Mouse (Mus musculus) erythroblast, embryonic 14.5 days (primary cell): ENCODE measurements around the gene Cacna1c. TPM values are rescaled to one million over a fixed set of nuclear protein-coding genes. Genes with fewer than 3 reads are reported as not detected.

Source experiments
- H3K27me3 ChIP-seq: 2 replicates; pipeline ENCODE4 v1.6.1; 2012; ENCODE audit warnings: inconsistent platforms; ENCODE audit not compliant: control insufficient read depth
- H3K36me3 ChIP-seq: 2 replicates; pipeline ENCODE4 v1.6.1; 2012; ENCODE audit warnings: mild to moderate bottlenecking, inconsistent platforms; ENCODE audit not compliant: control insufficient read depth
- H3K4me1 ChIP-seq: 2 replicates; pipeline ENCODE4 v1.6.1; 2012; ENCODE audit warnings: inconsistent platforms; ENCODE audit not compliant: control insufficient read depth
- H3K4me3 ChIP-seq: replicated peaks from 2 replicates; pipeline ENCODE3; 2012; ENCODE audit warnings: moderate library complexity, mild to moderate bottlenecking, inconsistent platforms
- H3K9me3 ChIP-seq: 2 replicates; pipeline ENCODE4 v1.6.1; 2012; ENCODE audit warnings: low read length, inconsistent platforms, mixed read lengths; ENCODE audit not compliant: control insufficient read depth
- GATA1 ChIP-seq: IDR thresholded peaks from 2 replicates; pipeline ENCODE4 v1.6.1; 2012; ENCODE audit warnings: low read length, inconsistent platforms, mixed read lengths
- TAL1 ChIP-seq: IDR thresholded peaks from 3 replicates; pipeline ENCODE4 v1.6.1; 2012; ENCODE audit warnings: low read length, inconsistent platforms, mixed read lengths
- polyA plus RNA-seq: library from polyadenylated mRNA; stranded (reverse); fragments of >175 nt; gene quantifications from 2 replicates; pipeline ENCODE4 v1.2.3, GENCODE M21; 2012

Gene Cacna1c
- polyA plus RNA-seq, 1 experiment = 0.14 TPM

DNA sequence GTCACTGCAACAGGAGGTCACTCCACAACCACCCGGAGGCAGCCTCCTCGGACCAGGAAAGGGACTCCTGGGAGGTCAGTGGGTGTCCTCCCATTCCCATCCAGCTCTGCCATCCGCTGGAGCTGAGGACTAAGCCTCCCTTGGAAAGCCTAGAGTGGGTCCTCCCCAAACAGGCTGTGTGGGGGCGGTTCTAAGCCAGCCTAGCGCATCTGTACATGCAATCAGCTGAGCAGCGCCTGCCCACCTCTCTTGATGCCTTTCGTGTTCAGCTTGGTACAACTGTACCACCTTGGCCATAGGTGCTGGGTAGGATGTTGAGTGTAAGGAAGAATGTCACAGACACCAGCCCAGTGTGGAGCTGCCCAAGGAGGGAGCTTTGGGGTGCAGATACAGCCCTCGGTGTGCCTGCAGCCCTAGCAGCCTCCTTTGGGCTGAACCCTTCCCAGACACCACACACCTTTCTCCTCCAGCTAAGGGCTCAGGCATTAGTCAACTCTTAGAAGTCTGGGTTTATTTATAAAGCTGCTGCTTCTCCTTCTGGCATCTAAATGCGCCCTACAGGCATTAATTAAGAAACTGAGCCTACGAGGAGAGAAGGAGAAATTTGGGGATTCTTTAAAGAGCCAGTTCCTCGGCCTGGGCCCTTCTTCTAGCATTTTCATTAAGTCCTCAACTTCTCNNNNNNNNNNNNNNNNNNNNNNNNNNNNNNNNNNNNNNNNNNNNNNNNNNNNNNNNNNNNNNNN, 32.8 kb upstream of the Cacna1c start:
- TF ChIP-seq GATA1 (no peak), TAL1 (no peak)
- Histone ChIP-seq H3K9me3 (no peaks in the 10 kb centered on the region), H3K36me3 (no peaks in the 10 kb centered on the region), H3K27me3 (no peaks in the 10 kb centered on the region), H3K4me1 (no peaks in the 10 kb centered on the region), H3K4me3 (no peak overlapping the region)

DNA sequence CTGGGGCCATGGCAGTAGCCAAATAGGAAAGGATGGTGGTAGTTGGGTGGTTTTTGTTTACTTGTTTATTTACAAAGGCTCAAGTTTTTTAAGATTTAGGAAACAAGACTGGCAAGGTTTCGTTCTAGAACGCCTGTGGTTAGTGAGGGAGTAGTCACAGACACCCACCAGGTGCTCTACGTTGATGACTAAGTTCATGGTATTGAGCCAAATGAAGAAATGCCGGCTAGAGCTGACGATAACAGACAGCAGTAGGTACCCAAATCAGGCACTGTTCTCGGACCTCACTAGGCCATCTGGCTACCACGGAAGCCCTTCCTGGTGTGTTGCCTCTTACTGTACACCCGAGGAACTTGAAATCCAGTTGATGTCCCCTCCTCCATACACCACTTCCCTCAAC, 30.8 kb upstream of the Cacna1c start:
- H3K4me1 ChIP-seq = no peaks in the 10 kb centered on the region; the same call in 1 of the 2 replicates
- no peak overlapping the region for H3K4me3 ChIP-seq
- TF ChIP-seq GATA1 = no peak
- no peak for TF ChIP-seq TAL1
- H3K36me3 ChIP-seq = no peaks in the 10 kb centered on the region
- no peaks in the 10 kb centered on the region for H3K27me3 ChIP-seq
- H3K9me3 ChIP-seq = no peaks in the 10 kb centered on the region

DNA sequence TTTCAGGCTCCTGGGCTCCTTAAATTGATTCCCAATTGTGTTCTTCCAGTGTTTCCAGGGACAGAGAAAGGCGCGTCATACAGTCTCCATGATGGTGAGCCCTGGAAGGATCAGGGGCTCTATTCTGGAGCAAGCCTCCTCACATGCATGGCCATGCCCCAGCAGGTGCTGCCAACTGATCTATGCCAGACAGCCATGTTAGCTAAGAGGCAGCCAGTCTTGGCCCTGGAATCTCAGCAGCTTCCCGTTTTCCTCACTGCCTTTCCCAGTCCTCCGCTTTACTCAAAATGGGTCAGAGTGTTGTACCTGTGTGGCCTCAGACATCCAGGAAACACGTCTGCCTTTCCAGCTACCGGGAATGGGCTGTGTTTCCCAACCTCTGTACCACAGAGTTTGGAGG, 29.5 kb upstream of the Cacna1c start:
- TF ChIP-seq TAL1 (no peak), GATA1 (no peak)
- H3K9me3 ChIP-seq = no peaks in the 10 kb centered on the region
- H3K4me1 ChIP-seq = no peaks in the 10 kb centered on the region; the same call in 1 of the 2 replicates
- peaks cover 3% of the 10 kb centered on the region for H3K36me3 ChIP-seq
- H3K27me3 ChIP-seq = no peaks in the 10 kb centered on the region
- no peak overlapping the region for H3K4me3 ChIP-seq

DNA sequence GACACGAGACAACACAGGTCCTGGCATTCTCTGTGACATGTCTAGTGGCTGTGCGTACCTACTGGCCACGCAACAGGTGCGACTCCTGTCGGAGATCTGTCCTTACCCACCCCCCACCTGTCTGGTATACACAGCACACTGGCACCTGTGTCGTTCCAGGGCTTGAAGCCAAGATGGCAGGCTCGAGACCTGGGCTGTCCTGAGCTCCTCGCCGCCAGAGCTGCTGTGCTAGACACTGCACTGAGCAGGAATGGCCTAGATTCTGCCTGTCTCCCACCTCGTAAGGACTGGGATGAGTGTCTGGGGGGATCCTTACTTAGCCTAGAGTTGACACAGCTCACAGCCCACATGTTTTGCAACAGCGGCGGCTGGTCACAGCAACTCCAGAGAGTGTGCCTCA, 29.0 kb upstream of the Cacna1c start:
- peaks cover 3% of the 10 kb centered on the region for H3K36me3 ChIP-seq
- no peaks in the 10 kb centered on the region for H3K27me3 ChIP-seq
- TF ChIP-seq TAL1 (no peak), GATA1 (no peak)
- no peaks in the 10 kb centered on the region; the same call in 1 of the 2 replicates for H3K4me1 ChIP-seq
- no peaks in the 10 kb centered on the region for H3K9me3 ChIP-seq
- H3K4me3 ChIP-seq = no peak overlapping the region

DNA sequence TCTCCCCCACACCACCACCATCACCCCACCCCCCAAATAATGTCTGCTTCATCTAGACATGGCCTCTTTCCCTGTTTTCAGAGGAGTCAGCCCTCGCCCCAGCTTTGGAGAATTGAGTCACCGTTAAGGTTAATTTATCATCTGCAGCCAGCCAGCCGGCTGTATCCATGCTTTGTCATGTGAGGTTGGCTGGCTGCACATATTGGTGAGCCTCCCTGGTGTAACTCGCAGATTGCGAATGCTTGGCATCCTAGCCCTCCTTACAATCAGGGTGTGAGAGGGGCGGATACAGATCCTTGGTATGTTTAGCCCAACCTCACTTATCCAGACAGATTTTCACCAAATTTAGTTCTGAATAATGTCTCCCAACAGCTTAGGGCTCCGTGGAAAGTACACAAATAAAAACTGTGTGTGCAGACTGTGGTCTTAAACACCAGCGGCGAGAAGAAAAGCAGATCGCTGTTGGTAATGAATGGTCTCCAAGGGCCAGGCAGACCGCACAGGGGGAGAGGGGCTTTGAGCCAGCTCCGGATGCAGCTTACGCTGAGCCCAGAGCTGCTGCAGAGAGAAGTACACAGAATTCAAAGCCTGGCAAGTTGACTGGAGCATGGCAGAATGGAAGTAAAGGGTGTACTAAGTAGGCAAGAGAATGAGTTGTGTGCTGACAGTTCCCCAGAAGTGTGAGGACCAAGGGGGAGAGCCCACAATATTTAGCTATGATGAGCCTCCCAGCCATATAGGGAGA, 28.4 kb upstream of the Cacna1c start:
- H3K36me3 ChIP-seq = peaks cover 5% of the 10 kb centered on the region
- TF ChIP-seq TAL1 (no peak), GATA1 (no peak)
- H3K4me3 ChIP-seq = no peak overlapping the region
- H3K9me3 ChIP-seq = no peaks in the 10 kb centered on the region
- H3K27me3 ChIP-seq = no peaks in the 10 kb centered on the region
- no peaks in the 10 kb centered on the region; the same call in 1 of the 2 replicates for H3K4me1 ChIP-seq

DNA sequence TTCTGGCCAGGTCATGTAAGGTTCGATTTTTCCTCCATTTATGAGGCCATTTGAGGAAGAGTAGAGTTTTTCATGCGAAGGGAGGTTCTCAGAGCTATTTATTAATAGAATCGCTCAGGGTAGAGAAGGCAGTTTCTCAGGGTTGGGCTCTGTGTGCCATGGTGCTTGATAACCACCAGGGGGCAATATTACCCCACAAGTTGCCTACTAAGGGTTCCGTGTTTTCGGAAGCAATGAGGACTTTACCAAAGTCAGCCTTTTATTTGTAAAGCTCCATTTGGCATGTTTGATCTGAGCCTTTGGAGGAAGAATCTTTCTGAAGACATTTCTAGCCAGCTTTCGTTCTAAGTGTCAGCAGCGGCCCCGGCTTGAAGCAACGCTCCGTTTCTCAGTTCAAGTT, 24.1 kb upstream of the Cacna1c start:
- Histone ChIP-seq H3K9me3 (no peaks in the 10 kb centered on the region), H3K4me1 (no peaks in the 10 kb centered on the region; the same call in 1 of the 2 replicates), H3K4me3 (no peak overlapping the region), H3K27me3 (no peaks in the 10 kb centered on the region), H3K36me3 (peaks cover 27% of the 10 kb centered on the region)
- TF ChIP-seq TAL1 = no peak
- no peak for TF ChIP-seq GATA1

DNA sequence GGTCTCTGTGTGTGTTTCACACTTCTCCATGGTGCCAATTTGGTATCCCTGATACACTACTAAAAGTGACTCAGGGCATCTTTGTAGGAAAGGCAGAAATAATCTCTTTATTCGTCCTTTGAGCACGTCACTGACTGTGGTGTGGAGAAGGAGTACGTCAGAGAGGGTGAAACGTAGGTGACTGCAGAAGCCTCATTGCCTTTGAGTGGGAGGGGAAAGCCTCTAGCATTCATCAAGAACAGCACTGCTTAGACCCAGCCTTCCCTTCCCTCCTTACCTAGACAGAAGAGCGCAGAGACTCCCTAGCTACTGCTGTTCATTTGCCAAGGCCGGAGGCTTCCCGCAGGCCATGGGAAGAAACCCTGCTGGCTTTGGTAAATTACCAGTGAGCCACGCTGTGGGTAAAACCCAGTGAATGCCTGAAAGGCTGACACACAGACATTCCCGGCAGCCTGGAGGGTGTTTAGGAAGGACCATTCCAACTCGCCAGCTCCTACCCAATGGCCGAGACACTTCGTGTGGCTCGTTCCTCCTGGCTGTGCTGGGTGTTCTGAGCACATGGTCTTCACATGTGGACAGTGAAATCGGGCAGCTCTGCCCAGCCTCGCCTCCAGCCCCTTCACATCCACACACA, 23.1 kb upstream of the Cacna1c start:
- no peaks in the 10 kb centered on the region for H3K27me3 ChIP-seq
- TF ChIP-seq TAL1 (no peak), GATA1 (no peak)
- no peaks in the 10 kb centered on the region for H3K9me3 ChIP-seq
- no peak overlapping the region for H3K4me3 ChIP-seq
- H3K36me3 ChIP-seq = peaks cover 37% of the 10 kb centered on the region
- no peaks in the 10 kb centered on the region; the same call in 1 of the 2 replicates for H3K4me1 ChIP-seq

DNA sequence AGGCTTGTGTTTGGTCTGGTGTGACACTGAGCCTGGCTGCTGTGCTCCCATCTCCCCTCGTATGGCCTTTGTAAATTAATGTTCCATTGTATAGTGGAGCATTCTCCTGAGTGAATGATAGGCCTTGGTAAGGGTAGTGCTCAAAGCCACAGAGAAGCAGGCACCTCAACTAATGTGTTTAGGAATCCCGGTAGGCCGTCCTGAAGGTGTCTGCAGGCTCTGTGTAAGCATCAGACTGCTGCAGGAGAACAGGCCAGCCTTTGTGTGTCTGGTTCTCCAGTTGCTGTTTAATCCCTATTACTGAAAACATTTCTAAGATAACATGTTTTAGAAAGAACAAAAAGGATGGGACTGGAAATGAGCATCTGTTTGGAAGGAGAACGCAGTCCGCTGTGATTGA, 22.4 kb upstream of the Cacna1c start:
- Histone ChIP-seq H3K27me3 (no peaks in the 10 kb centered on the region), H3K36me3 (peaks cover 42% of the 10 kb centered on the region), H3K4me1 (no peaks in the 10 kb centered on the region; the same call in 1 of the 2 replicates), H3K4me3 (no peak overlapping the region), H3K9me3 (no peaks in the 10 kb centered on the region)
- TF ChIP-seq TAL1 (no peak), GATA1 (no peak)

DNA sequence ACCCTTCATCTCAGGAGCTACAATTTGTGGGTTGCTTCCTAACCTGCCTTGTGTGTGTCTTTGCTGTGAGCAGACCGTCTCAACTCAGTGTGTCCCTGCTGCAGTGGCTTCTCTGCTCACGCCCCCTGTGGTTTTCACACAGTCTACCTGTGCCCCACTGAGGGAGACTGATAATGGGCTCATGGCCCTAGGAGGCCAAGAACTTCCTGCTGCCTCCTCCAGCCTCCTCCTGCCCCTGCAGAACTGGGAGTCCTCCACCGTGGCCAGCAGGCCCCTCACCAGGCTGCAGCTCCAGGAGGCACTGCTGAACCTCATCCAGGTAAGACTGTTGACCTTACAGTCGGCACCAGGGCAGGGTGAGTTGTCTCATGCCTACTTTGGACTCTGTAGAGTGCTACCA, 21.4 kb upstream of the Cacna1c start:
- no peak for TF ChIP-seq TAL1
- no peak for TF ChIP-seq GATA1
- no peaks in the 10 kb centered on the region for H3K9me3 ChIP-seq
- H3K27me3 ChIP-seq = no peaks in the 10 kb centered on the region
- H3K4me1 ChIP-seq = no peaks in the 10 kb centered on the region; the same call in 1 of the 2 replicates
- no peak overlapping the region for H3K4me3 ChIP-seq
- peaks cover 49% of the 10 kb centered on the region for H3K36me3 ChIP-seq
